Mouse (Mus musculus) ovary, postnatal 14 days (tissue): ENCODE results near the gene Trip6.
"Not testable (repeated sequence)": the region's sequence is repeated elsewhere in the genome, so short reads cannot be mapped to it uniquely, and the experiment has no call there.

Experiments used
- DNase-seq: peaks from one replicate; pipeline ENCODE4 v3.0.0; 2022; ENCODE audit warnings: low spot score

Gene Trip6

GRCm38 (mm10) chr5:137301253-137301652 lies 13.0 kb downstream of the Trip6 start:
- no peak for DNase-seq

GRCm38 (mm10) chr5:137299240-137299639 lies 15.0 kb downstream of the Trip6 start:
- no peak for DNase-seq

- no peak for DNase-seq
These were observed 17.1 kb downstream of the Trip6 start for GRCm38 (mm10) chr5:137297126-137297525.

GRCm38 (mm10) chr5:137295712-137296111 lies 18.5 kb downstream of the Trip6 start:
- DNase-seq: no peak

GRCm38 (mm10) chr5:137295296-137295695 lies 18.9 kb downstream of the Trip6 start:
- no peak for DNase-seq

- no peak for DNase-seq
These were observed 19.5 kb downstream of the Trip6 start for GRCm38 (mm10) chr5:137294744-137295093.

GRCm38 (mm10) chr5:137293839-137294743 lies 20.1 kb downstream of the Trip6 start, which contains the start of gene Ufsp1:
Gene Ufsp1, plus strand, starts transcription at chr5:137294629.
- peak; percentile 94 for DNase-seq

GRCm38 (mm10) chr5:137293282-137293681 lies 20.9 kb downstream of the Trip6 start:
- no peak for DNase-seq

- no peak for DNase-seq
These were observed 22.8 kb downstream of the Trip6 start for GRCm38 (mm10) chr5:137291381-137291926.

- DNase-seq: no peak
These were observed 23.5 kb downstream of the Trip6 start for GRCm38 (mm10) chr5:137290677-137291076.

GRCm38 (mm10) chr5:137289591-137290365 lies 24.4 kb downstream of the Trip6 start:
- DNase-seq: no peak

GRCm38 (mm10) chr5:137288999-137289470 lies 25.2 kb downstream of the Trip6 start:
- no peak for DNase-seq

GRCm38 (mm10) chr5:137287953-137288743 lies 26.1 kb downstream of the Trip6 start:
- no peak for DNase-seq

- DNase-seq: no peak
These were observed 26.9 kb downstream of the Trip6 start, which contains the start of gene Ache for GRCm38 (mm10) chr5:137287032-137287952. Gene Ache, plus strand, starts transcription at chr5:137287519.

GRCm38 (mm10) chr5:137286655-137287031 lies 27.6 kb downstream of the Trip6 start:
- DNase-seq: peak; percentile 85

- no peak for DNase-seq
These were observed 28.2 kb downstream of the Trip6 start for GRCm38 (mm10) chr5:137285986-137286385.

- no peak for DNase-seq
These were observed 29.2 kb downstream of the Trip6 start for GRCm38 (mm10) chr5:137285045-137285444.

- not testable (repeated sequence) for DNase-seq
These were observed 29.8 kb downstream of the Trip6 start for GRCm38 (mm10) chr5:137284411-137284810.

- DNase-seq: no peak
These were observed 36.6 kb downstream of the Trip6 start for GRCm38 (mm10) chr5:137277360-137278342.
